Mouse (Mus musculus): Measurements from ENCODE around the gene Mindy1.

The Mindy1 gene

GRCm38 (mm10) chr3:95281216-95282126 lies at the start of gene Mindy1, which contains the start of gene Prune1:
Mindy1 (plus strand) TSS chr3:95281345.
Prune1 (minus strand) TSS chr3:95282076.
- peak; percentile 99 for DNase-seq

- no peak for DNase-seq
Observed at GRCm38 (mm10) chr3:95232771-95233170, 48.4 kb upstream of the Mindy1 start.

- no peak for DNase-seq
Observed at GRCm38 (mm10) chr3:95233303-95233980, 47.7 kb upstream of the Mindy1 start.

GRCm38 (mm10) chr3:95235386-95236301 lies 45.5 kb upstream of the Mindy1 start:
- no peak for DNase-seq

- no peak for DNase-seq
Observed at GRCm38 (mm10) chr3:95237541-95238099, 43.5 kb upstream of the Mindy1 start.

GRCm38 (mm10) chr3:95239022-95239421 lies 42.1 kb upstream of the Mindy1 start:
- no peak for DNase-seq

GRCm38 (mm10) chr3:95239971-95240370 lies 41.2 kb upstream of the Mindy1 start:
- no peak for DNase-seq

- no peak for DNase-seq
Observed at GRCm38 (mm10) chr3:95240900-95241299, 40.2 kb upstream of the Mindy1 start.

GRCm38 (mm10) chr3:95241498-95241897 lies 39.6 kb upstream of the Mindy1 start, which contains the start of gene Gm128:
Gm128 (minus strand) TSS chr3:95241598.
- no peak for DNase-seq

GRCm38 (mm10) chr3:95243086-95243485 lies 38.1 kb upstream of the Mindy1 start:
- DNase-seq, result no peak

- peak; percentile 55 for DNase-seq
Observed at GRCm38 (mm10) chr3:95246465-95247231, 34.5 kb upstream of the Mindy1 start.

GRCm38 (mm10) chr3:95247660-95248336 lies 33.3 kb upstream of the Mindy1 start:
- no peak for DNase-seq

- DNase-seq, result no peak
Observed at GRCm38 (mm10) chr3:95250361-95250760, 30.8 kb upstream of the Mindy1 start.

GRCm38 (mm10) chr3:95250783-95251424 lies 30.2 kb upstream of the Mindy1 start, which contains the start of gene Bnipl:
Bnipl (minus strand) TSS chr3:95251193.
- DNase-seq, result no peak

- DNase-seq, result no peak
Observed at GRCm38 (mm10) chr3:95256931-95257330, 24.2 kb upstream of the Mindy1 start.

GRCm38 (mm10) chr3:95261975-95262374 lies 19.2 kb upstream of the Mindy1 start:
- no peak for DNase-seq

- DNase-seq, result peak; percentile 69
Observed at GRCm38 (mm10) chr3:95263089-95263739, 17.9 kb upstream of the Mindy1 start.

GRCm38 (mm10) chr3:95264724-95265123 lies 16.4 kb upstream of the Mindy1 start:
- DNase-seq, result no peak

GRCm38 (mm10) chr3:95266052-95266451 lies 15.1 kb upstream of the Mindy1 start:
- no peak for DNase-seq

GRCm38 (mm10) chr3:95267855-95268254 lies 13.3 kb upstream of the Mindy1 start:
- no peak for DNase-seq

Data from right cerebral cortex, postnatal 4 days (tissue).